Mouse (Mus musculus) hindbrain, embryonic 14.5 days (tissue): ENCODE data around the gene Sgcd. TPM values are rescaled to one million over a fixed set of nuclear protein-coding genes. Genes with fewer than 3 reads are reported as not detected.

Source experiments
- ATAC-seq: fragments of 200-750 bp; cut with Nextera tagmentation; 2 replicates; pipeline ENCODE4 v1.8.0; 2017; ENCODE audit warnings: moderate number of reproducible peaks, mild to moderate bottlenecking, moderate TSS enrichment, moderate library complexity; ENCODE audit not compliant: low FRiP score
- DNase-seq: peaks from one replicate; pipeline ENCODE4 v3.0.0-alpha.2; 2015; ENCODE audit warnings: low spot score
- H3K27ac ChIP-seq: fragments of 300-500 bp; sonication (generic); 2 replicates; pipeline ENCODE4 v1.5.1; 2014; ENCODE audit warnings: mild to moderate bottlenecking, moderate library complexity
- H3K27me3 ChIP-seq: fragments of 300-500 bp; sonication (generic); 2 replicates; pipeline ENCODE4 v1.6.1; 2014; ENCODE audit warnings: mild to moderate bottlenecking, low read length, mixed read lengths; ENCODE audit not compliant: control insufficient read depth, insufficient read depth
- H3K36me3 ChIP-seq: fragments of 300-500 bp; sonication (generic); replicated peaks from 2 replicates; pipeline ENCODE4 v1.6.1; 2014; ENCODE audit not compliant: control insufficient read depth, insufficient read depth
- H3K4me1 ChIP-seq: fragments of 300-500 bp; sonication (generic); replicated peaks from 2 replicates; pipeline ENCODE4 v1.6.1; 2014; ENCODE audit warnings: antibody characterized with exemption, low read length, mixed read lengths; ENCODE audit not compliant: control insufficient read depth, insufficient read depth
- H3K4me2 ChIP-seq: fragments of 300-500 bp; sonication (generic); replicated peaks from 2 replicates; pipeline ENCODE4 v1.6.1; 2014; ENCODE audit warnings: mild to moderate bottlenecking, moderate library complexity
- H3K4me3 ChIP-seq: fragments of 300-500 bp; sonication (generic); replicated peaks from 2 replicates; pipeline ENCODE4 v1.5.1; 2014; ENCODE audit warnings: mild to moderate bottlenecking, low read length
- H3K9ac ChIP-seq: fragments of 300-500 bp; sonication (generic); 2 replicates; pipeline ENCODE4 v1.6.1; 2014
- H3K9me3 ChIP-seq: fragments of 300-500 bp; sonication (generic); 2 replicates; pipeline ENCODE4 v1.6.1; 2016; ENCODE audit warnings: low read length; ENCODE audit not compliant: control insufficient read depth
- WGBS: fragments of 180-500 bp; shearing (Covaris S2); extraction: QIAGEN DNeasy Blood & Tissue Kit; methylation state at CpG from one replicate; pipeline ENCODE4 v1.1.7; 2014; 5-methylcytosine and 5-hydroxymethylcytosine counted together
- polyA plus RNA-seq: library from polyadenylated mRNA; unstranded; fragments of >200 nt; fragmentation: Nextera tagmentation; extraction: Ambion mirVana; gene quantifications from 2 replicates; pipeline ENCODE4 v1.2.1, GENCODE M21; 2014

The Sgcd gene
- polyA plus RNA-seq, 1 experiment from 2014 or later: 5.7 TPM

GRCm38 (mm10) chr11:47242401-47242800 is 746.4 kb downstream of the Sgcd start:
- Histone ChIP-seq H3K4me3 (no peak overlapping the region), H3K27ac (no peak overlapping the region), H3K27me3 (no peaks in the 10 kb centered on the region), H3K9ac (no peak overlapping the region), H3K36me3 (no peaks in the 10 kb centered on the region), H3K4me2 (no peak overlapping the region), H3K4me1 (no peaks in the 10 kb centered on the region), H3K9me3 (no peaks in the 10 kb centered on the region)
- ATAC-seq (no peak), DNase-seq (no peak)
- WGBS: 70% methylated on average over 1 of the region's 1 CpGs

- Histone ChIP-seq H3K27me3 (no peaks in the 10 kb centered on the region), H3K36me3 (no peaks in the 10 kb centered on the region), H3K9ac (no peak overlapping the region), H3K4me3 (no peak overlapping the region), H3K4me2 (no peak overlapping the region), H3K27ac (no peak overlapping the region), H3K9me3 (no peaks in the 10 kb centered on the region), H3K4me1 (no peaks in the 10 kb centered on the region)
- DNase-seq: no peak
- no peak for ATAC-seq
- 42% methylated on average over 1 of the region's 1 CpGs for WGBS
These were observed 760.5 kb downstream of the Sgcd start for GRCm38 (mm10) chr11:47228222-47228621.

- no peak overlapping the region for H3K4me2 ChIP-seq
- WGBS: 83% methylated on average over 2 of the region's 2 CpGs
- no peaks in the 10 kb centered on the region for H3K36me3 ChIP-seq
- no peak overlapping the region for H3K27ac ChIP-seq
- no peaks in the 10 kb centered on the region for H3K9me3 ChIP-seq
- H3K27me3 ChIP-seq: no peaks in the 10 kb centered on the region
- H3K4me1 ChIP-seq: no peaks in the 10 kb centered on the region
- ATAC-seq: no peak
- H3K4me3 ChIP-seq: no peak overlapping the region
- no peak for DNase-seq
- no peak overlapping the region for H3K9ac ChIP-seq
These were observed 764.6 kb downstream of the Sgcd start for GRCm38 (mm10) chr11:47224148-47224547.

DNA sequence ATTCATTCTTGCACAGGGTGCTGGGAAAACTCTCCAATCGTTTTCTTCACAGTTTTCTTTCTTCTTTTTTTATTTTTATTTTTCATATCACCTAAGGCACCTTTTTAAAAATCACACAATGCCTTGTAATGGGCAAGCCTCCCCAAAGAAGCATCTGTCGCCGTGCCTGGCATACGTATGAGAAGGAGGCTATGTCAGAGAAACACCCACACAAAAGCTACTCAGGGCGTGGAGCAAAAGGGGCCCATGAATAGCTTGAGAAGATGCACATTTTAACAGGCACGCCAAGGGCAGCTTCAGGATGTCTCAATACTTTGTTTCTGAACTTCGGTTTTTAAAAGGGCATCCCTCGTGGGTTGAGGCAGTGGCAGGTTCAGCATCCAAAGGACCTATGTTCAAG is 777.2 kb downstream of the Sgcd start:
- WGBS: 74% methylated on average over 8 of the region's 8 CpGs
- DNase-seq (no peak), ATAC-seq (no peak)
- Histone ChIP-seq H3K4me3 (no peak overlapping the region), H3K36me3 (no peaks in the 10 kb centered on the region), H3K9ac (no peak overlapping the region), H3K4me1 (no peaks in the 10 kb centered on the region), H3K9me3 (no peaks in the 10 kb centered on the region), H3K27ac (no peak overlapping the region), H3K27me3 (no peaks in the 10 kb centered on the region), H3K4me2 (no peak overlapping the region)

DNA sequence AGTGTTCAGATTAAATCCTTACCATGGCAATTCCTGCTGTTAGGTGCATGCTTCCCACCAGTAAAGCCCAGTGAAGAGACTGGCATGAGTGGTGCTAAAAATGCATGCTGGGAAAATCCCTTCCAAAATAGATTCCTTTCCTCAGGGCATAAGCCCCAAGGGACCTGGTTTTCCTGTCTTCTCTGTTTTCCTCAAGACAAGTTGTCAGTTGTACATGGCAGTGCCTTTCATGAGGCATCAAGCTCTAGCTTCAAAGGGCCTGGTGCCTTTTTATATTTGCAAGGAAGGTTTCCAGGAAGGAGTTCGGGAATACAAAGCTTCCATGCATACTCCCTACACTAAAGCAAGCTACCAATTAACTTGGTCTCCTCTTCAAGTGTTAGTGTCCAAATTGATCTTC is 782.3 kb downstream of the Sgcd start:
- H3K4me1 ChIP-seq: no peaks in the 10 kb centered on the region
- H3K36me3 ChIP-seq: no peaks in the 10 kb centered on the region
- ATAC-seq (no peak), DNase-seq (no peak)
- H3K9me3 ChIP-seq: no peaks in the 10 kb centered on the region
- H3K27ac ChIP-seq: no peak overlapping the region
- 74% methylated on average over 1 of the region's 1 CpGs for WGBS
- no peak overlapping the region for H3K4me3 ChIP-seq
- H3K4me2 ChIP-seq: no peak overlapping the region
- no peak overlapping the region for H3K9ac ChIP-seq
- H3K27me3 ChIP-seq: no peaks in the 10 kb centered on the region

- Histone ChIP-seq H3K4me2 (no peak overlapping the region), H3K27ac (no peak overlapping the region), H3K27me3 (no peaks in the 10 kb centered on the region), H3K36me3 (no peaks in the 10 kb centered on the region), H3K9ac (no peak overlapping the region), H3K4me1 (no peaks in the 10 kb centered on the region), H3K9me3 (no peaks in the 10 kb centered on the region), H3K4me3 (no peak overlapping the region)
- DNase-seq (no peak), ATAC-seq (no peak)
- WGBS: 86% methylated on average over 7 of the region's 7 CpGs
These were observed 789.7 kb downstream of the Sgcd start for GRCm38 (mm10) chr11:47199106-47199505.

DNA sequence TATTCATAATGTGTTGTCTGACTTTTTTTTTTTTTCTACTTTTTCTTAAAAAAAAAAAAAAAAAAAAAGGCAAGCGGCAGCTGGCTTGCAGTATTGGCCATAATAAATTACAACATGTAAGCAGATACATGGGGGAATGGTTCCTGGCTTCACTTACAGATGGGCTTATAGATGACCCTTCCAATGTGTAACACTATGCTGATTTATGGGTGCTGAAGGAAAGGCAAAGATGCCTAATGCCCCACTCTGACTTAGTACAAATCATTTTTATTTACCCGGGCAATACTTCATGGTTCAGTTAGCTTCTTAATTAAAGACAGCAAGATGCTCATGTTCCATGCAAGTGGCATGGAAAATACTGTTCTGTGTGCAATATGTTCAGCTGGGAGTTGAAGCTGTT is 800.2 kb downstream of the Sgcd start:
- 69% methylated on average over 2 of the region's 2 CpGs for WGBS
- no peak for ATAC-seq

DNA sequence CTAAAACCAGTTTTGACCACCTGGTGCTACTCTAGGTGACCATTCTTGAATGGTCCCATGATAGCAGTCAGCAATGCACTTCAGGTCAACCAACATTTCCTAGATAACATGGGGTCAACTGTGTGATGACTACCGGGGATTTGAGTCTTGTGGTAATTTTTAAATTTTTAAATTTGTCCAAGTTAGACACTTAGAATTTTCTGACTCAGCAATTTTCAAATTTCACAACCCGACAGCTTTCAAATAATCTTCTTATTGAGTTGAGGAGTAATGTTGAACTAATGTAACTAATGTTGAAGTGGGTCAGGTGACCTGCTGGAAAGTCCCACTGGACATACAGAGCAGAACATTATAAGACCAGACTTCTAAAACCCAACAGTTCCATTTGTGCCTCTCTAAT is 813.8 kb downstream of the Sgcd start:
- Histone ChIP-seq H3K27me3 (no peaks in the 10 kb centered on the region), H3K9ac (no peak overlapping the region), H3K4me1 (no peaks in the 10 kb centered on the region), H3K4me2 (no peak overlapping the region), H3K36me3 (no peaks in the 10 kb centered on the region), H3K27ac (no peak overlapping the region), H3K4me3 (no peak overlapping the region), H3K9me3 (no peaks in the 10 kb centered on the region)
- 90% methylated on average over 2 of the region's 2 CpGs for WGBS
- DNase-seq: no peak
- no peak for ATAC-seq

More for the DNA sequence above, 800.2 kb downstream of the Sgcd start:
- DNase-seq: no peak
- no peaks in the 10 kb centered on the region for H3K27me3 ChIP-seq
- no peaks in the 10 kb centered on the region for H3K9me3 ChIP-seq
- H3K4me2 ChIP-seq: no peak overlapping the region
- H3K27ac ChIP-seq: no peak overlapping the region
- H3K9ac ChIP-seq: no peak overlapping the region
- no peak overlapping the region for H3K4me3 ChIP-seq
- H3K36me3 ChIP-seq: no peaks in the 10 kb centered on the region
- H3K4me1 ChIP-seq: no peaks in the 10 kb centered on the region

- no peaks in the 10 kb centered on the region for H3K9me3 ChIP-seq
- no peaks in the 10 kb centered on the region for H3K27me3 ChIP-seq
- H3K4me1 ChIP-seq: no peaks in the 10 kb centered on the region
- no peaks in the 10 kb centered on the region for H3K36me3 ChIP-seq
- no peak overlapping the region for H3K9ac ChIP-seq
- WGBS: 85% methylated on average over 6 of the region's 6 CpGs
- H3K27ac ChIP-seq: no peak overlapping the region
- H3K4me2 ChIP-seq: no peak overlapping the region
- DNase-seq (no peak), ATAC-seq (no peak)
- no peak overlapping the region for H3K4me3 ChIP-seq
These were observed 817.7 kb downstream of the Sgcd start for GRCm38 (mm10) chr11:47170926-47171625.

DNA sequence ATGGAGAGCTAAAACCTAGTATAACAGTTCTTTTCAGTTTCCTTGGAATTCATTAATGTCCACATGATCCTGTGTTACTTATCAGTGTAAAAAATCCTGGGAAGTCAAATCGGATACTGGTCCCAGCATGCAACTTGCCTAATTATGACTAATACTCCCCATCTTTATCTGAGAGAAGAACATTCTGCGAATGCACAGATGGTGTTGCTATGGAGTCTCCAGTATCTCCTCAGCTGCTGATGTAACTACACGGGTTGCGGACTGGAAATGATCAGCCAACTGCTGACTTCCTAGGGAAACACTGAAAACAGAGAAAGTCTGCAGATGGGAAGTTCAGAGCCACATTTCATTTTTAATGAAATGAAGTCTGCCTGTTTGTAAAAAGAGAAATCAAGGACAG is 821.4 kb downstream of the Sgcd start:
- Histone ChIP-seq H3K4me3 (no peak overlapping the region), H3K27me3 (no peaks in the 10 kb centered on the region), H3K9me3 (no peaks in the 10 kb centered on the region), H3K36me3 (no peaks in the 10 kb centered on the region), H3K9ac (no peak overlapping the region), H3K27ac (no peak overlapping the region), H3K4me1 (no peaks in the 10 kb centered on the region), H3K4me2 (no peak overlapping the region)
- DNase-seq (no peak), ATAC-seq (no peak)
- WGBS: 72% methylated on average over 4 of the region's 4 CpGs
